Mouse (Mus musculus): ENCODE results near the gene Il1r2.

DNA sequence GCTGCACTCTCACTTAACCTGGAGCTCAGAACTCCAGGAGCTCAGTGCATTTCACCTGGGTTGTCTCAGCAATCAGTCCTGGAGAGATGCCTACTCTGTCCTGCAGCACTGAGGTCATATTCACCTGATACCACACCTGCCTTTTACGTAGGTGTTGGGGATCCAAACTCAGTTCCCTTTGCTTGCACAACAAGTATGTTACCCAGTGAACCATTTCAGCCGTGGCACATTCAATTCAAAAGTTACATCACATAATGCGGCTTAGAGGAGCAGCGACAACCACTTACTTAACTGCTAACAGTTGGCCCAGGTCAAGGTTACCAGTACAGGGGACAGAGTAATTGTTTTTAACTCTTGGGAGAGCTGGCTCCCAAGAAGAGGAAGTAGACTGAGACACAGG is 58.8 kb downstream of the Il1r2 start:
- TF ChIP-seq CTCF (IDR thresholded peaks at IDR 0.05) (no peak), EP300 (IDR thresholded peaks at IDR 0.05) (no peak)
